Mouse (Mus musculus) thymus, postnatal 36 days (tissue): ENCODE measurements at regions not wholly inside any gene's neighbourhood (a gene's known extent, or its start where the extent isn't known, plus 50 kb on each side); places are given as distances from the start of the nearest gene placed in this dataset.

Source experiments
- DNase-seq, 2 experiments: peaks; one replicate each; pipeline ENCODE4 v3.0.0; 2022; ENCODE audit warnings: mixed read lengths in 2 of 2

DNA sequence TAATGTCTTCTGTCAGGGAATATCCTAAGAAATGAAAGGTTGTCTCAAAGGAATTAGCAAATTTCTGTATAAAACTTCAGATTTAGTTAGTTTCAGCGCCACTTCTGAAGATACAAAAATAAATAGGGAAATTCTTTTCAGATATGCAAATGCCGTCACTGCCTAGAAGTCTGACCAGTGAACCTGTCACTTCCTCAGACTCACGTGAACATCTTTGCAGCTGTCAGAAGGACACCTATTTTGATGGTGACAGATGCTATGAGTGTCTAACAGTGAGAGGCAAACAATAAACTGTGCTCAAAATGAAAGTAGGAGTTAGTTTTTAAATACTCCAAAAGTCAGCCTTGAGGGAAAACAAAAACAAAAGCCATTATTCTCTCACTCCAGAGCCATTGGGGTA, 57.5 kb upstream of the Igf1r start:
- DNase-seq = no peak

DNA sequence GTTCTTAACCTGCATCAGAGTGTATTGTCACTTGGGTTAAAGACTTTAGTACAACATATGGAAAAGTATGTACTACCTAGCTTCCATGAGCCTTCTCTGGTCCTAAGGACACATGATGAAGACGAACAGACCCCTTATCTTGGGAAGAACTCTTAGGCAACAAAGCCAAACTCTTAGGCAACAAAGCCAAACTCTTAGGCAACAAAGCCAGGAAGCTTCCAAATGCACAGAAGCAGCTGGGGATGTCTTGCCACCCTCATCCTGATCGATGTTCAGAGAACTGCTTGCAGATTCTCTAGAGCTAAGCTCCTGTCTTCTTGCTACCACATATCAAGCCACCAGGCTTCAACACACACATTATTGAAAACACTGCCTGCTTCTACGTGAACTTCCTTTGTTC, 59.7 kb upstream of the Igf1r start:
- DNase-seq = no peak

DNA sequence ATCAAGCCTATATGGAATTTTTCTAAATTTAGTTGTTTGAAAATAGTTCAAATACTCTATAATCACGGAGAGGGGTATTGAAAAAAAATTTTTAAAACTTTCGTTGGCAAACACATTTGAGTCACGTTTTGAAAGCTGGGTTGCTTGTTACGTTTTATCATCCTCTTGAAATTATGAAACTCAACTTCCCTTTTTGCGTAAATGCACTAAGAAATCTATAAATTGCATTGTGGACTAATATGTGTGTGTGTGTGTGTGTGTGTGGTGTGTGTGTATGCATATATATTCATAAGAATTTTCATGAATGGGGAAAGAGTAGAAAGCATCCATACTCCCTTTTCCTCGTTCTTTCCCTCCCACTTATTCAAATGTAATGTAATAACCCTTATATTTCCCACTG, 69.6 kb upstream of the Igf1r start:
- DNase-seq = no peak

DNA sequence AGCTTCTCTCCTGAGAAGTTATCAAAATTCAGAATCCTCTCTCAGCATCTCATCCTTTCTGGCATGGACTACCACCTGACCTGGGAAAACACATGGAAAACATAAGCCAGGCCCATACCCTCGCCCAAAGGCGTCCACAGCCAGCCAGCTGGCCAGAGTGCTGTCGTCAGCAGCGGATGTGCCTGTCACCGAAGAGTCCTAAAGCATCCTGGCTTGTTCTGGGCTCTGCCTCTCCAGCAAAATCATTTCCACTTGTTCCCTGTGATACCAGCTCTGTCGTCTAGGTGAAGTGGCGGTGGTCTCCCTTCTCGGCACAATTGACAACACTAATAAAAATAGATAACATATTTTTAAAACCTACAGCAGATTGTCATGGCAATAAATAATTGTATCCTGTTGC, 70.0 kb upstream of the Igf1r start:
- DNase-seq = no peak

DNA sequence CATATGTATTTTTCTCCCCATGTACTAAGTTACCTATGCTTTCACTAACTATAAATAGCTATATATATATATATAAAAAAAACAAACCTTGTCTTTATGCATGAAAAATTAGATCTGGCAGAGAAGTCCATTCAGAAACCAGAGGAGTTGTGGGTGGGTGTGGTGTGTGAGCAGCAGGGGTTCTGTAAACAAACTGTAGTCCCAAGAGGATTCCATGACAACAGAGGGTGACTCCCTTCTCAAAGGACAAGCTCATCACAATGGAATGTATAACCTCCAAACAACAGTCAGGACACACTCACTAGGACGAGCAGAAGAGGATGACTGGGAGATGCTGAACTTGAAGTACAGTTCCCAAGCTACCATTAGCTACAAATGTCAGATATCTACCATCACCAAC, 74.4 kb upstream of the Igf1r start:
- no peak for DNase-seq

DNA sequence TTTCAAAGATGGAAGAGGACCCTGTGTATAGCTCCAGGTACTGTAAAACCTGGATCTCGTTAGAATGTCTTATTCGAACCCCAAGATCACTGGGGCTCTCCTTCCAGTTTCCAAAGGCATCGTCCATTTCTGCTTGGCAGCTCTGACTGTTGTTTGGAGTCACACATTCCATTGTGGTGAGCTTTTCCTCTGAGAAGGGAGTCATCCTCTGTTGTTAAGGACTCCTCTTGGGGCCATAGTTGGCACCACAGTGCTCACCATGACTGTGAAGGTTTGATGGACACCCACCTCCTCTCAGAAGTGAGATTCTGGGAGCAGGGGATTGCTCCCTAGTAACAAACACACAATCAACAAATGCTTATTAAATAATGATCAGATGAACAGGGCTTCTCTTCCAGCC, 75.0 kb upstream of the Igf1r start:
- DNase-seq = no peak

DNA sequence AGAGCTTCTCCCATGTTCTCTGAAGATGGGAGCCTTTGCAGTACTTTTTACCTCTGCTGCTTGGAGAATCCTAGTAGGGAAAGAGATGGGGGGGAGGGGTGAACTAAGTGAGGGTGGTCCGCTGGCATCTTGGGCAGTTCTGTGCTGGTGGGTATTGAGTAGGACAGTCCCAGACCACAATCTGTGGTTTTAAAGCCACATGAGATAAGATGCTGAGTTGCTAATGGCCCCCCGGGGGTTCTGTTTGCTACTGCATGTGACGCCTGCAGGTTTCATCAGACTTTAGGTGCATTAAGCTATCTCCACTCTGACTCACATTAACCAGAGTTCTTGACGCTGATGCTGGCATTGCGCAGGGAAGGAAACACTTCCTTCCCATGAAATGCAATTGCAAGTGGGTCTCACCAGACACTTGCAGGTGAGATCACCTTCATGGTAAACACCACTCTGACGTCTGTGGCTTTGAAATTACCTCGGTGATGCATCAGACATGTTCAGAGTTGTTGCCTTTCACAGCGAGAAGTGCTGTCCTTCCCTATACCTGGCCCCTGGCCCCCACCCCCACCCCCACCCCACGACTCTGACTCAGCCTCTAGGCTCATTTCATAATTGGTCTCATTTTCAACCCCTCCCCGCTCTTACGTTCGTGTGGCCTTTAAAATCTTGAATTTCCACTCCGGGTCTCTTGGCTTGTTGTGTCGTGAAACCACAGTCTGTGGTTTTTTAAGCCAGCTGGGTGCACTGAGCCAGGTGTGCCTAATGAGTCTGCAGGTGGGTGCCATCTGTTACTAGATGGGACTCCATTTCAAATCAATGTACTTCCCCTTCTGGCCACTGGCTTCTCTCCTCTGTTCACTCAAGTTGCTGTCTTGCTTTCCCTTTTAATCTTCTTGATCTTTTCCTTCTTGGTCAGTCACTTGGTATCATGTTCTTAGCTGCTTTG, 94.8 kb upstream of the Synm start:
- DNase-seq = peak in 1 of 2 experiments; percentile 26

DNA sequence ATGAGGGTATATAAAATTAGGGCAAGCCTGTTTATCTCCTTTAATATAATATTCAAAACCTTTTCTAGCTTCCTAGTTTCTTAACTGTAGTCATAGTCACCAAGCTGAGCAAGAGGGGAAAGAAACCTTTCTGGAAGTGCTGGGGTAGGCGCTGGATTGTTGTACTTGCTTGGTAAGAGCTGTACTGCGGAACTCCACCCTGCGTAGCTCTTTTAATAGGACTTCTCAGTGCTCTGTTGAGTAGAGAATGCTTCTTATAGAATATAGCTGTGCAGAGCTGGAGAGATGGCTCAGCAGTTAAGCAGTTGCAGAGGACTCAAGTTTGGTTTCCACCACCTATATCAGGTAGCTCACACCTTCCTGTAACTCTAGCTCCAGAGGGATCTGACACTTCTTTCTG, 93.3 kb upstream of the Synm start:
- no peak for DNase-seq

DNA sequence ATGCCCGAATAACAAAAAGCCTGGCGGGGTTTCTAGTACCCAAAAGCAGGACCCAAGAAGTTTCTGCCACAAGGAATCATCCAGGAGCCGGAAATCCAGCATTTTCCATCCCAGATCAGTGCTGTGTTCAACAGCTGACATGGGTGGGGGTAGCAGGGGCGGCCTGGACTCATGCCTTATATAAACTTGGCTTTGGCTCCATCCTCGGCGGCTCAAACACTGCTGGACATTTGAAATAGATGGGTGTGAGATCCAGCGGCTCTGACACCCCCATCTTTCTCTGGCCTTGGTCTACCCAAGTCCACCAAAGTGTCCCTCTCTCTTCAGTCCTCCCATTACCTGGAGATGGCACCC, 89.9 kb upstream of the Synm start:
- no peak for DNase-seq

DNA sequence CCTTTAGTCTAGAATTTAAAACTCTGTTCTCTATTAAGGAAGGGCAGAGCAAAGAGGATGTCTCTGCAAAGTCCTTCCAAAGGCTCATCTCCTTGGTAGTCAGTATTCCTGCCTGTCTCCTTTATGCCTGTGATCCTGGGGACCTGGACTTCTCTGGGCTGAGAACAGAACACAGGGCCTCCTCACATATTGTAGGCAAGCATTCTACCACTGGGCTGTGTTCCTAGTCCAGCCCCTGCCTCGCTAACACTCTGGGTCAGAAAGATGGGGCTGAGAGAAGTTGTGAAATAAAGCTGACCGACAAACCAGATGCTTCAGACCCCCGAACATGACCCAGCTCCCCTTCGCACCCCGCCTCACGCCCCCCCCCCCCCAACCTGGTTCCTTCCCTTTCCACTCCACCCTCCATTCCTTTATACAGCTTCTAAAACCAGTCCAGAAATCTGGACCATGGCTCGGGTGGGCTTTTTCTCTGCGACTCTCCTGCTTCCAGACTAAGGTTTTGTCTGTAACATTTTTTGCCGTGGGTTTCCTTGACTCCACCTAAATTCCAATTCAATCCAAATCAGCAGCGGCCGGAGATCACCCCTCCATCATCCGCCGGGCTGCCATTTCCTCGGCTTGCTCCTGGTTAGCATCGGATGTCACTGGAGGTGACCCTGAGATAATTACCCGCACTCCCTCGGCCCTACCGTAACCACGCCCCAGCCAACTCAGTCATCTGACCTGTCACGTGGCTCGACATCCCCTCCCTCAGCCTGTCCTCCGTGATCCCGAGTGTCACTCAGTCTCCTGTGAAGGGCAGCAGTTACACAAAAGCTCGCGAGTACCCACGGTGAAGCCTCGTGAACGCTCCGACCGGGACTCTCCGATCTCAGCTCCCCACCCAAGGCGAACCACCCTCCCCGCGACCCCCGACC, 89.3 kb upstream of the Synm start:
- DNase-seq = no peak

DNA sequence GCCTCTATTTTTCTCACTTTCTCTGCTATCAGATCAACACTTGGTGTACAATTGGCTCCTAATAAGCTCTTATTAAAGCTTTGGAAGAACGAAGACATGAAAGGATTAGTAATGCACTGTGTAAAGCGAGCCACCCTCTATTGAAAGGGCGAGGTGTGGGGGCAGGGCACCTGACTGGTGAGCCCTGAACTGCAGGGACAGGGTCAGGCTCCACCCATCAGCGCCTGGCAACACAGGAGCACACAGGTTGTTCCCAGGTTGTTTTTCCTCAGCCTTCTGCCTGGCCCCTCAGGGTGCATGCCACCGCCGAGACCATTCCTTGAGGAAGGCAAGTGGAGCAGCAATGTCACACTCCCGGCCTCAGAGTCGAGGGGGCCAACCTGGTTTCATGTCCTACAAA, 87.3 kb upstream of the Synm start:
- DNase-seq = no peak

DNA sequence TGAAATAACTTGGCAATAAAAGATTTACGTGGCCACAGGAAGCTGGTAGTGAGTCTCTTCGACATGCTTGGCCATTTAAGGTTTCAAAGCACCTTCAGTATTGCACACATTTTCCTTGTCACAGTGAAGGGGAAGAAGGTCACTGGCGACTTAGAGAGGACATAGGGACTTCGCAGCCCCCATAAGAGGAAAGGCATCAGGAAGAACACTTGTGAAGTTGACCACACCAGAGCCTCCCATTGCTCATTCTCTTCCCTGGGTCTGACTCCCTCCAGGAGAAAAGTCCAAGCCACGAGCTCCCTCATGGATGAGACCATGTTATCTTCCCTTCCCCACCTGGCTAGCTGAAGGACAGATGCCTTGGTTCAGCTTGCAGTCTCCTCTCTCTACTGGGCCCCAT, 77.4 kb upstream of the Synm start:
- DNase-seq = no peak

DNA sequence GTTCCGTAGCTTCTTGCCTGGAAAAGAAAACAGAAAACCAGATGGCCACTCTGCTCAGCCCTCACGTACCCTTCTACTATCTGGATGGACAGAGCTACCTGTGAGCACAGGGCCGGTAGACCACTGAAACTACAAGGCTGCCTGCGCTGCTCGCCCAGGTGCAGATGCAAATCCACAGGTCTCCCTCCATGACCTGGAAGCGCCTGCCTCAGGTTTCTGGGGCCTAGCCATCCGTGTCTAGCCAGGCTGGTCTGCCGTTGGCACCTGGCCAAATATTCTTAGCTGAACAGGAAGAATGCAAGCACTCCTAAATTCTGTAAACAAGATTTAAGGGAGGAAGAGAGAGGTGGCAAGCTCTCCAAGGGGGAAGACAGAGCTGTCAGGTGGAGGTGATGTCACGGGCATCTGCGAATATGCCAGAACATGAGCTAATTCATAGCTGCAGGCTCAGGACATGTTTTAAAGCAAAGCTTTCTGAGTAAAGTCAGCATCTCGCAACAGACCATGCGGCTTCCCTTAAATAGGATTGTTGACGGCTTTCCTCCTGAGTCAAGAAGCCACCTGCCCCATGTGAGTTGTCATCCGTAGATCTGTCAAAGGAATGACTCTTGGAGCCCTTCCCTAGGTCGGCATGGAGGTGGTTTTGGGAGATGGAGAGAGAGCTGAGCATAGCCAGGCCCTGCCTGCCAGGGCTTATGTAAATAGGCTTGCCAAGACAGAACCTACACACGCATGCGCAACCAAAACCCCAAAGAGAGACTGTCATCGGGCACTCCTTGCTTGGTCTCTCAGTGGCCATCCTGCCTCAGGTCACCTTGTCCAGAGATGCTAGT, 76.8 kb upstream of the Synm start:
- DNase-seq = no peak

DNA sequence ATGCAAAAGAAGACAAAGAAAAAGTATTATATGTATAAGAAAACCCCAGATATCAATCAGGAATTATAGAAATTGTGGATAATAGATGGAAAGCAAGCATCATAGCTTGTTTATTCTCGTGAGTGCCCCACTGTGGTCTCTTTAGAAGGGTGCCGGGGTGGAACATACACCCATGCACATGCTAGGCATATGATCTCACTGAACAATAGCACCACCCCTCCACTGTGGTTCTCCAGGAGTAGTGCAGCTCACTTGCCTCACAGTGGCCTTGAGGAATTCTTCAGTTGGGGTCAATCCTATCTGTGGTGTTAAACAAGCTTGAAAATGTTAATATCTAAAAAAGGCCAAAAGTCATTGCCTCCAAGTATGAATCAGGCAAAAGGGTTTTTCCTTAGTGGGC, 72.2 kb upstream of the Synm start:
- DNase-seq = no peak

DNA sequence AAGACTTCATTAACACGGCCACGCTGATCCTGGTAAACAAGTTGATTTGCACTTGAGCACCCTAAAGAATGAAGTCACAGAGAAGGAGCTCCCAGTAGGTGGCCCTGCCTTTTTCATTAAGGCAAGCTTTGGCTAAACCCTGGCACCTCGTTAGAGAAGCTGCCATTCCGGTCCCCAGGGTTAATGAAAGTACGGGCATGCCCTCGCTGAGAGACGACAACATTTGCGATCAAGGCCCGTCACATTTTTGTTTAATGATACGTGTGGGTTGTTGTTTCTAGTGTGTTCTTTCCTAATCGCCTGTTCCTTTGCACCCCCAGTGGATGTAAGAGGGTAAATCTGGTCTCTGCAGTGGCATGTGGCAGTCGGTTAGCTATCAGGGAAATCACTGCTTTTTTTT, 67.8 kb upstream of the Synm start:
- no peak for DNase-seq

DNA sequence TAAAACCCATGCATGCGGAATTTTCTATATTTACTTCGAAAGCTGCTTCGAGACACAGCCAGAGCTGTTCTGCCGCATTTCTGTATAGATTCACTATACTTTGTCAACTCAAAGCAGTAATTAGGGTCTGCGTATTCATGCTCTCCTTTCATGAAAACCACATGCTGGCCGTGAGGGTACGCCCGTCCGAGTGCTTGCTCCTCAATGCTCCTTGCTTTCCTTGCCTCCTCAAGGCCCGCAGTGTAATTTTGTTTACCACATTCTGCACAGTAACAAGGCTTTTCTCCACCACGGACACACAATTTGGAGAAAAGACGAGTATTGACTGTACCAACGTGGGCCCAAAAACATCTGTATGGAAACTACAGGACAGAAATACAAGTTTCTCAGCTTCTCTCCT, 67.4 kb upstream of the Synm start:
- no peak for DNase-seq

DNA sequence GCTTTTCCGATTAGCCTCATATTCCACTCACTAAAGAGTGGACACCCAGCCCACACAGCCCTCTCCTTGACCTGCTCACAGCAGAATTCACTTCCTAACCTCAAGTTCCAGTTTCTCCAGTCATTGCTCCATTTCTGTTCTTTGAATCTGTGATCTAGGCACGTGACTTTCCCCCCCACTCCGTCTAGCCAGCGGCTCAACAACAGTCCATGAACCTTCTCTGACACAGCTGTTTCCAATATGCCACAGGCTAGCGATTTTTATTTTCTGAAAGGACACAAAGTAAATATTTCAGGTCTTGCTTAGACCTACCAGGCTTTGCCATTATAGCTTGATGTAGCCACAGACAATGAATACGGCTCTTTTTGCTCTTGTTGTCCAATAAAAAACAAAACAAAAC, 66.8 kb upstream of the Synm start:
- DNase-seq = no peak

DNA sequence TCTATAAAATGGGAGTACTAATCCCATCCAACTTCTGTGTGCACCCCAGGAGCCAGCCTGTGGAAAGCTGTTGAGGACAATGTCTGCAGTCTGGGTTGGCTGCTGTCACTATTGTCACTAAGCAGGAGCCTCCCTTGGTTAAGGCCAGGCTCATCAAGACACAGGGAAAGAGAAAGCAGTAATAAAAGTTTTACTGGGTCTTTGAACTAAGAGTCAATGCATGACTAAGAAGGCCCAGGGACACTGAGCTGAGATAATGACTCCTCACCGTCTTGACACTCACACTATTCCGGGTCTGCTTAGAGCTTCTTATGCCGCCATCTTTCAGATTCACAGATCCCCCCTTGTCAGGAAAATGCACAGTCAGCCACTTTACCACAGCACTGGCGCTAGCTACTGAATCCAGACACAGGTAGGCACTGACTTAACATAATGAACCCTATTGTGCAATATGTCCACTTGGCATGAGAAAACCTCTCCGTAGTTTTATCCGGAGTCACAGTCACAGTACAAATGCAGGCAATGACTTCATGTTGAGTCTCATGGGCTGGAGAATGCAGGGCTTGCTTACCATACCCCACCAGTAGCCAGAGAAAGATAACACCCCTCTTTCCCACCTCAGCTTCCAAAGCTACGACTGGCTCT, 66.2 kb upstream of the Synm start:
- no peak for DNase-seq

DNA sequence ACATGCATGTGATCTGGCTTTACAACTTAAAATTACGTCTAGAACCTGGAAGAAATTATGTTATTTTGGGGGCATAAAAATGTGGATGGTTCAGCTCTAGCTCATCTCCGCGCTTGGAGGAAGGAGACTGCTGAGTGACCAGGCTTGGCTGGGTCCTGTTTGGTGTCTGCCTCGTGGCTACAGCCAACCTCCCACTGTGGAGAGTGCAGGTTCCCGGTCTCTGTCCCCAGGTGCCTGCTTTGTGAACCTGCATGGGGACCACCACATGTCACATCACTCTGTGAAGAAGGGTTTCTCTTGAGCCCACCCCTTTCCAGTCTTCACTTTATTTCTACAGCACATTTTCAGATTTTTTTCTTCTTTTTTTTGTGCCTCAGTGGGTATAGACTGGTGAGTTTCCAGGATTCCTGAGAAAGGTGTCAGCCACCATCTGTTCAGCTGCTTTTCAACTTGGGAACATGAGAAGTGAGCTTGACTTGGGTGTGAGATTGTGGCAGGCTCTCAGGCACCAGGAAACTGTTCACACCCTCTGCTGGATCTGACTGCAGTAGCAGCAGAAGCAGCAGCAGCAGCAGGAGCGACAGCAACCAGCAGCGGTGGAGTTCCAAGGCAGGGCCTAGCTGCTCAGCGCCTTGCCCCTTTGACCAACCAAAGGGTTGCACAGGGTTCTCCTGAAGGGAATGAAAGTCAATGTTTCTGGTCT, 64.6 kb upstream of the Synm start:
- no peak for DNase-seq

DNA sequence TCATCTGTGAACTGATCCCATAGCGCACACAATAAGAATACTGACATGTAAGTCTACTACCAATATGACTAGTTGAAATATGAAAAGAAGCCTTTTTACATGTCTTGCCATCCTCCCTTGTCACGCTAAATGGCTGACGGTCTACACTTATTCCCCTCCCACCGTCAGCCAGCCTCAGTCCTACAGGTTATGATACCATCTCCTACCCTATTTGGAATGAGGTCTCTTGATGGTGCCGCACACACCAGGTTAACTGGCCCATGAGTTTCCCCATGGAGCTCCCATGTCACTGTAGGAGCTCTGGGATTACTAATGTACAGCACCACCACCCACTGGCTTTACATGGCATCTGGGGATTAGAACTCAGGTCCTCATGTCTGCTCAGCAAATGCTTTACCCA, 60.0 kb upstream of the Synm start:
- DNase-seq = no peak

DNA sequence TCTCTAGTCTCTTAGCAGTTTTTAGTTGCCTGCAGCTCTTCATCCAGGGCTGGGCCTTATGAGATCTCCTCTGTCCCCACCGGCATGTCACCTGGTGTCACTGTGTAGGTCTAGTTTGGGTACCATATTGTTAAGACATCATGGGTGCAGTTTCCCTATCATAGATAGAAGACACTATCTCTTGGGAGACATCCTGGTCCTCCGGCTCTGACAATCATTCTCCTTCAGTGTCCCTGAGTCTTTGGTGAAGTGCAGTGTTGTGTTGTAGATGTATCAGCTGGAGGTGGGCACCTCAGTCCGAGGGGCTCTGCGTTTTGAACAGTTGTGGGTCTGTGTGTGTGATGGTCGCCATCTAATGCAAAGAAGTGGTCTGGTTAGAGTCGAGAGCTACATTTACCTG, 58.0 kb upstream of the Synm start:
- no peak for DNase-seq

DNA sequence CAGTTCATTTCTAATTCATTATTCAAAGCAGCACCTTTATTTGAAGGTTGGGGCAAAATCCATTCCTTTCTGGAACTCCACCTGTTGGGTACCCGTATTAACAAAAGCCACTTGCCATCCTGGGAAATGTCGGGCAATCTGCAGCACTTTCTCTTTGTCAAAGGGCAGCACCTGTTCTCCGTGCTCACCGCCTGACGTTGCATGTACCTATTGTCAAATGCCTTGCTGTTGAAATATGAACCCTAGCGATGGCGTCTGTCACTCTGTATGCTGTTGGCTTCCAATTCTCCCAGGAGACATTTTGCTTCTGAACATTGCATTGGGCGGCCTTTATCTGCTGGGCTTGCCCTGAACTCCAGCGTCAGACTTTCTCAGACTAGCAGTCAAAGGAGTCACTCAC, 55.3 kb upstream of the Synm start:
- DNase-seq = no peak
